8 mouse cellular contexts compared by ENCODE assay signal in the genomic region with DNA sequence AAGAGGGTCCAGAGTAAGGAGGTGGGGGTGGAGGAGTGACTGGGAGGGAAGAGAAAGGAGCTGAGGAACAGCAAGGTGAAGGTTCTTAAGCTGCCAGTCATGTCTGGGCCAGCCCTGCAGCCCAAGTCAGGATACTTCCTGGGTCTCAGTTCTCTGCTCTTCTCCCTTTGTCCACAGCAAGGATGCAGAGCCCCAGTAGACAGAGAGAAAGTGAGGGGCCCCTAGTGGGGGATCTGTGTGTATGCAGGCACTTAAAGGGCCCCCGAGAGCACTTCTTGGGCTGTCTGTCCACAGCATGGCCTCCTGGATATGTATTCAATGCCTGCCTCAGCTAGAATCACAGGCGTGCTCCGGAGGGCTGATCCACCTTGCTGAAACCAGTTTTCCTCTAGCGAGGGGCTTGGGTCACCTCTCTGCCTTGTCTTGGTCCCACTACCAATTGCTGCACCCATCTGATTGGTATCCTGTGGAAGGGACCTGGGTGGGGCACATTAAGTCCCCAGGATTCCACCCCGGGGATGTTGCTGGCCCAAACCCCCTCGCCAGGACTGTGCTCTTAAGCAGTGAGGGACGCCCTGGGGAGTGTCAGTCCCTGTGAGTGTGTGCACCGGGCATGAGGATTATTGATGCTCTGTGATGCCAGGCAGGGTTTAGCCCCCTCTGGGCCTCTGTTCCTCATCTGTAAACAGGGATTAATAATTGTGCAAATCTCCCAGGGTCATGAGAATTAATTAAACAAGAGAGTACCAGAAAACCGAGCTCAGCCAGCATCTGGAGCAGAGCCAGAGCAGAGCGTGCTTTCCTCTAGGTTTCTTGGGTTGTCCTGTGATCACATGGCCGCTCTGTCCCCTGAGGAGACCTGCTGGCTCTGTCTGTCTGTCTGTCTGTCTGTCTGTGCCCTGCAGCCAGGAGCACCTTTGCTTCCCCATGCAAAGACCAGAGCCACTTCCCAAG. TPM values are rescaled to one million over a fixed set of nuclear protein-coding genes. Genes with fewer than 3 reads are reported as not detected.
DNase-seq lines count a peak whose midpoint lies in the region; ATAC-seq and TF ChIP-seq lines count a peak whose summit lies in the region.

No protein-coding gene starts in this region.

- DNase-seq in gastrocnemius, adult 2 months: no peak
- no peak for DNase-seq in gastrocnemius, adult 18-20 months (ENCODE audit: low spot score)
- peak; percentile 56 for DNase-seq in T-cell, adult 2 months (ENCODE audit: low spot score)
- DNase-seq in lung, postnatal 0 days (ENCODE audit: low spot score): peak; percentile 82
- DNase-seq in cerebellum, postnatal 14 days: no peak
- DNase-seq in left cerebral cortex, adult 11 months (ENCODE audit: low spot score): no peak

- TF ChIP-seq EP300 in lung, postnatal 0 days (IDR thresholded peaks at IDR 0.05): no peak

- no peak overlapping the region for H3K9ac ChIP-seq in hindbrain, embryonic 16.5 days (ENCODE audit: low read depth, low read length)
- H3K9ac ChIP-seq in lung, postnatal 0 days (replicated peaks; ENCODE audit: low read depth): no peak overlapping the region
- H3K9ac ChIP-seq in stomach, embryonic 16.5 days (ENCODE audit: low read length): peak overlapping the region; percentile 46

- no peak overlapping the region for H3K4me2 ChIP-seq in hindbrain, embryonic 16.5 days (ENCODE audit: low read length)
- H3K4me2 ChIP-seq in lung, postnatal 0 days (replicated peaks; ENCODE audit: low read depth, low read length): no peak overlapping the region
- no peak overlapping the region for H3K4me2 ChIP-seq in stomach, embryonic 16.5 days (ENCODE audit: low read depth, low read length)

- peak; percentile 59; the same call in 1 of the 2 replicates for ATAC-seq in hindbrain, embryonic 16.5 days
- peak; percentile 76 for ATAC-seq in lung, postnatal 0 days
- peak; percentile 51; the same call in 1 of the 2 replicates for ATAC-seq in stomach, embryonic 16.5 days (ENCODE audit: insufficient read depth, low FRiP score)

- H3K27me3 ChIP-seq in hindbrain, embryonic 16.5 days (replicated peaks; ENCODE audit: control insufficient read depth, insufficient read depth, low read length): no peaks in the 10 kb centered on the region; the same call in 1 of the 2 replicates
- H3K27me3 ChIP-seq in lung, postnatal 0 days (replicated peaks; ENCODE audit: insufficient read depth, low read length): no peaks in the 10 kb centered on the region
- no peaks in the 10 kb centered on the region for H3K27me3 ChIP-seq in stomach, embryonic 16.5 days (ENCODE audit: control insufficient read depth, insufficient read depth, low read length)

- H3K27ac ChIP-seq in gastrocnemius, adult 2 months: no peak overlapping the region
- no peak overlapping the region for H3K27ac ChIP-seq in hindbrain, embryonic 16.5 days (ENCODE audit: low read depth, low read length)
- H3K27ac ChIP-seq in lung, postnatal 0 days (ENCODE audit: low read length): no peak overlapping the region
- H3K27ac ChIP-seq in stomach, embryonic 16.5 days (ENCODE audit: low read length): peak overlapping the region; percentile 33; the same call in 1 of the 2 replicates

- H3K36me3 ChIP-seq in hindbrain, embryonic 16.5 days (ENCODE audit: control insufficient read depth, insufficient read depth, low read length): no peaks in the 10 kb centered on the region
- H3K36me3 ChIP-seq in lung, postnatal 0 days (ENCODE audit: insufficient read depth, low read length): no peaks in the 10 kb centered on the region
- H3K36me3 ChIP-seq in stomach, embryonic 16.5 days (ENCODE audit: control insufficient read depth, insufficient read depth, low read length): no peaks in the 10 kb centered on the region

- peak; percentile 63 for TF ChIP-seq CTCF in gastrocnemius, adult 2 months (IDR thresholded peaks at IDR 0.05)
- peak; percentile 68 for TF ChIP-seq CTCF in lung, postnatal 0 days (IDR thresholded peaks at IDR 0.05)

- H3K4me3 ChIP-seq in gastrocnemius, adult 2 months: no peak overlapping the region
- no peak overlapping the region for H3K4me3 ChIP-seq in hindbrain, embryonic 16.5 days (ENCODE audit: low read length)
- H3K4me3 ChIP-seq in lung, postnatal 0 days (ENCODE audit: low read depth, low read length): no peak overlapping the region
- no peak overlapping the region for H3K4me3 ChIP-seq in stomach, embryonic 16.5 days (replicated peaks; ENCODE audit: low read length)

- peaks cover 14% of the 10 kb centered on the region for H3K4me1 ChIP-seq in hindbrain, embryonic 16.5 days (ENCODE audit: control insufficient read depth, insufficient read depth, low read depth, low read length)
- no peaks in the 10 kb centered on the region for H3K4me1 ChIP-seq in lung, postnatal 0 days (ENCODE audit: insufficient read depth, low read depth, low read length)
- peaks cover 17% of the 10 kb centered on the region for H3K4me1 ChIP-seq in stomach, embryonic 16.5 days (ENCODE audit: control insufficient read depth, insufficient read depth, low read length)

- H3K9me3 ChIP-seq in hindbrain, embryonic 16.5 days (ENCODE audit: control insufficient read depth, low read length): no peaks in the 10 kb centered on the region
- H3K9me3 ChIP-seq in lung, postnatal 0 days (ENCODE audit: low read length): no peaks in the 10 kb centered on the region
- H3K9me3 ChIP-seq in stomach, embryonic 16.5 days (replicated peaks; ENCODE audit: control insufficient read depth, low read length): 0 out of 2 replicates have a peak, but pooled peaks cover under 1% of the 10 kb centered on the region

- WGBS in hindbrain, embryonic 16.5 days: 40% methylated on average over 11 of the region's 11 CpGs
- WGBS in lung, postnatal 0 days: 54% methylated on average over 11 of the region's 11 CpGs
- WGBS in stomach, embryonic 16.5 days: 41% methylated on average over 11 of the region's 11 CpGs

- intact Hi-C loops in gastrocnemius, adult 2 months (cut with DNase I): no loop called here

RNA-seq across cellular contexts. Expression of a gene that starts 26.5 kb away (rescaled TPM):
- 10 to 100 TPM; 26.6 to 34.6 TPM for total RNA-seq in gastrocnemius, adult 2 months (2021)
- 10 to 100 TPM; 15.3 to 27.6 TPM for total RNA-seq in gastrocnemius, adult 18-20 months (2021)
- polyA plus RNA-seq in hindbrain, embryonic 16.5 days (2015; fragmentation: Nextera tagmentation; extraction: Ambion mirVana): 12.5 and 13.1 TPM in 2 replicates
- 25.7 and 27.8 TPM in 2 replicates for polyA plus RNA-seq in lung, postnatal 0 days (2015; fragmentation: Nextera tagmentation; extraction: Ambion mirVana)
- polyA plus RNA-seq in stomach, embryonic 16.5 days (2015; fragmentation: Nextera tagmentation; extraction: Ambion mirVana): 14.2 and 14.5 TPM in 2 replicates

RNA-seq across cellular contexts. Expression of a gene that starts 34.3 kb away (rescaled TPM):
- 100 to 1,000 TPM; 253 to 301 TPM for total RNA-seq in gastrocnemius, adult 2 months (2021)
- 100 to 1,000 TPM; 280 to 298 TPM for total RNA-seq in gastrocnemius, adult 18-20 months (2021)
- 603 and 620 TPM in 2 replicates for polyA plus RNA-seq in hindbrain, embryonic 16.5 days (2015; fragmentation: Nextera tagmentation; extraction: Ambion mirVana)
- 656 and 737 TPM in 2 replicates for polyA plus RNA-seq in lung, postnatal 0 days (2015; fragmentation: Nextera tagmentation; extraction: Ambion mirVana)
- polyA plus RNA-seq in stomach, embryonic 16.5 days (2015; fragmentation: Nextera tagmentation; extraction: Ambion mirVana): 747 and 881 TPM in 2 replicates

RNA-seq across cellular contexts. Expression of a gene that starts 43.2 kb away (rescaled TPM):
- total RNA-seq in gastrocnemius, adult 2 months (2021): 10 to 100 TPM in 1 of 2 experiments, 1 to 10 TPM in 1; 8.2 to 14.9 TPM
- 10 to 100 TPM; 10.0 to 13.0 TPM for total RNA-seq in gastrocnemius, adult 18-20 months (2021)
- 26.2 and 26.6 TPM in 2 replicates for polyA plus RNA-seq in hindbrain, embryonic 16.5 days (2015; fragmentation: Nextera tagmentation; extraction: Ambion mirVana)
- polyA plus RNA-seq in lung, postnatal 0 days (2015; fragmentation: Nextera tagmentation; extraction: Ambion mirVana): 8.5 and 12.5 TPM in 2 replicates
- 43.4 and 44.3 TPM in 2 replicates for polyA plus RNA-seq in stomach, embryonic 16.5 days (2015; fragmentation: Nextera tagmentation; extraction: Ambion mirVana)

RNA-seq across cellular contexts. Expression of a gene that starts 52.3 kb away (rescaled TPM):
- 1 to 10 TPM; 4.8 to 6.1 TPM for total RNA-seq in gastrocnemius, adult 2 months (2021)
- total RNA-seq in gastrocnemius, adult 18-20 months (2021): 1 to 10 TPM; 4.0 to 4.1 TPM
- polyA plus RNA-seq in hindbrain, embryonic 16.5 days (2015; fragmentation: Nextera tagmentation; extraction: Ambion mirVana): 12.1 and 13.2 TPM in 2 replicates
- polyA plus RNA-seq in lung, postnatal 0 days (2015; fragmentation: Nextera tagmentation; extraction: Ambion mirVana): 31.1 and 36.8 TPM in 2 replicates
- polyA plus RNA-seq in stomach, embryonic 16.5 days (2015; fragmentation: Nextera tagmentation; extraction: Ambion mirVana): 28.3 and 35.8 TPM in 2 replicates

RNA-seq across cellular contexts. Expression of a gene that starts 52.6 kb away (rescaled TPM):
- total RNA-seq in gastrocnemius, adult 2 months (2021): 10 to 100 TPM; 15.9 to 19.8 TPM
- 10 to 100 TPM; 16.9 to 17.0 TPM for total RNA-seq in gastrocnemius, adult 18-20 months (2021)
- 83.8 and 87.8 TPM in 2 replicates for polyA plus RNA-seq in hindbrain, embryonic 16.5 days (2015; fragmentation: Nextera tagmentation; extraction: Ambion mirVana)
- polyA plus RNA-seq in lung, postnatal 0 days (2015; fragmentation: Nextera tagmentation; extraction: Ambion mirVana): 21.7 and 26.9 TPM in 2 replicates
- 49.5 and 50.4 TPM in 2 replicates for polyA plus RNA-seq in stomach, embryonic 16.5 days (2015; fragmentation: Nextera tagmentation; extraction: Ambion mirVana)

Comparison
In these comparisons a context has a peak if more than half of its experiments do, and no peak if none do; other contexts are left out.
1. DNase-seq: peak in T-cell, adult 2 months (single experiment) and lung, postnatal 0 days (single experiment); none in gastrocnemius, adult 2 months (single experiment), gastrocnemius, adult 18-20 months (single experiment), cerebellum, postnatal 14 days (0 of 2) and left cerebral cortex, adult 11 months (single experiment).
2. Peak in every context shown above with its lines, with median percentiles within 50 percentile points of each other: ATAC-seq.